Mouse (Mus musculus) cortical plate, adult 2 months (tissue): Measurements from ENCODE around the gene Bbs10.

ENCODE experiments used
- CTCF ChIP-seq: fragments of 200-500 bp; IDR thresholded peaks from 2 replicates; pipeline ENCODE4 v1.5.1; 2011; ENCODE audit warnings: mild to moderate bottlenecking, control low read depth, low read length; ENCODE audit not compliant: insufficient read depth; ENCODE audit errors: extremely low read depth
- POLR2A ChIP-seq: fragments of 200-500 bp; IDR thresholded peaks from 2 replicates; pipeline ENCODE4 v1.6.1; 2011; ENCODE audit warnings: mild to moderate bottlenecking, low read length, control low read depth; ENCODE audit not compliant: insufficient read depth; ENCODE audit errors: extremely low read depth

DNA sequence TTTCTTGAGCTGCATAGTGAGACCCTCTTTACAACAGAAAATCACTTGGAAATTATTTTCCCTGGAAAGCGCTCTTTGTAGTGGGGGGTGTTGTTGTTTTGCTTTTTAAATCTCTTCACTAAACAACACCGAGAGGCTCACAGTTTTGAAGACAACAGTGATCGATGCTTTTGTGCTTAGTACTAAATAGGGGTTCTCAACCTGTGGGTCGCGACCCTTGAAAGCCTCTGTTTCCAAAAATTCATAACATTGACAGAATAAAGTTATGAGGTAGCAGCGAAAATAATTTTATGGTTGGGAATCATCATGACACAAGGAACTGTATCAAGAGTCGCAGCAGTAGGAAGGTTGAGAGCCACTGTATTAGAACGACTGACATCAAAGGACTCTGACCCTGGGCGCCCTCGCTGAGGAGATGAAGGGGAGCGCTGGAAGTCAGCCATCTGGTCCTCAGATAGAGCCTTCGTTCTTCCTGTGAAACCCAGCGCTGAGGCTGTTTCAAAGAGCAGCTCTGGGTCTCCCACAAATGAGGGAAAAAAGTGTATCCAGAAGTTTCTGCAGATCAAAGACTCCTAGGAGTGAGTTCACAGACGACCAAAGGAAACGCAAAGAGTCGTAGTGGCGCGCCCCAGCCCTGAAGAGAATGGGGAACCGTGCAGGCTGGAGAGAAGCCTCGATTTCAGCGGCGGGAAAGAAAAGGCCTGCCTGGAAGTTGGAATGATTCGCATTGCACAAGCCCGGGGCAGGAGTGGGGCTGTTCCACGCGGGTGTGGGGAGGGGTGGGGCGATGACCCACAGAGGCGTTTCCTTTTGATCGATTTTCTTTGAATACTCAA is 37.3 kb downstream of the Bbs10 start:
- no peak for TF ChIP-seq CTCF
- no peak for TF ChIP-seq POLR2A
